Mouse (Mus musculus) bone marrow macrophage, adult 2 months (primary cell): Measurements from ENCODE around the gene Ecm1. TPM values are rescaled to one million over a fixed set of nuclear protein-coding genes. Genes with fewer than 3 reads are reported as not detected.

Experiments used
- H3K27ac ChIP-seq: 2 replicates; pipeline ENCODE4 v1.5.1; 2012; ENCODE audit warnings: low read depth, low read length; ENCODE audit not compliant: insufficient read depth
- H3K4me1 ChIP-seq: 2 replicates; pipeline ENCODE4 v1.6.1; 2012; ENCODE audit warnings: low read length; ENCODE audit not compliant: control insufficient read depth, insufficient read depth
- H3K4me3 ChIP-seq: 2 replicates; pipeline ENCODE4 v1.5.1; 2012; ENCODE audit warnings: mild to moderate bottlenecking, low read length, moderate library complexity; ENCODE audit not compliant: insufficient read depth
- CTCF ChIP-seq: IDR thresholded peaks from 2 replicates; pipeline ENCODE4 v1.5.1; 2012; ENCODE audit warnings: low read depth, mild to moderate bottlenecking, low read length, moderate library complexity
- POLR2A ChIP-seq: IDR thresholded peaks from 2 replicates; pipeline ENCODE4 v1.6.1; 2012; ENCODE audit warnings: mild to moderate bottlenecking, low read depth, low read length, borderline replicate concordance
- polyA plus RNA-seq: library from polyadenylated mRNA; stranded (reverse); fragments of >200 nt; gene quantifications from 2 replicates; pipeline ENCODE4 v1.2.4, GENCODE M21; 2012; ENCODE audit not compliant: missing spikeins, insufficient read depth, insufficient read length

The Ecm1 gene
- polyA plus RNA-seq = 155 and 159 TPM in 2 replicates

DNA sequence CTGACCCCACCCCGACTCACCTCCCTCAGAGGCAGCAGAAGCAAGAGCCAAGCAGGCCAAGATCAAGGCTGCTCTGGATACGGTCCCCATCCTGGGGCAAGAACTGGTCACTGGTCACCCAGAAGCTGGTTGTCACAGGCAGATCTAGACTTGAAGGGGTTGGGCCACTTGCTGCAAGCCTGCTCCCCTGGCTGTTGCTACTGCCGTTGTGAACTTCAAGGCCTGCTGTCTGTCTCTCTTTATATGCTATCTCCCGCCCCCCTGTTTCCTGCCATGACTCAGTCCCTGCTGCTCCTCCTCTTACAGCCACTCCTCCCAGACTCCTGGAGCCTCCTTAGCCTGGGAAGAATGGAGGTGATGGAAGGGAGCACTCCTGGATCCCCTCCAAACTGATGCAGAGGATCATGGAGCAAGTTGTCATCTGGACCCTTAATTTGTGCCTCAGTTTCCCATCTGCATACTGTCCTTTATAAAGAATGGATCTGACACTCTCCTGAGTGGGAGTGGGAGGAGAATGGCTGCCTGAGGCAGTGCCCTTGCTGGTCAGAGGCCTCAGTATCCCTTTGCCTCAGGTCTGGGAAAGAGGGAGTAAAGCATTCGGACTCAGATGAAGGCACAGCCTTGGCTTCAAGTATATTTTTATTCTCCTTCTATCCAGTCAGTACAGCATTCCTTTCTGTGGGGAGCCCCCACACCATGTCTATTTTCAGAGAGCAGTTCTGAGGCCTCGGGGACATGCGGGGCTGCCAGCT, at the start of gene Ecm1:
Ecm1 (minus strand) TSS at position 217 of the 752 bp plus-strand sequence.
- peak within 1 kb of the TSS; percentile 36 for H3K4me3 ChIP-seq
- peak within 1 kb of the TSS; percentile 89 for H3K27ac ChIP-seq
- peaks cover 42% of the 10 kb centered on the region for H3K4me1 ChIP-seq
- TF ChIP-seq CTCF = no peak
- no peak for TF ChIP-seq POLR2A

- Histone ChIP-seq H3K27ac (no peak overlapping the region), H3K4me1 (0 out of 2 replicates have a peak, but pooled peaks cover 3% of the 10 kb centered on the region), H3K4me3 (no peak overlapping the region)
- TF ChIP-seq CTCF (no peak), POLR2A (no peak)
These were observed 46.1 kb upstream of the Ecm1 start for GRCm38 (mm10) chr3:95785501-95785900.

DNA sequence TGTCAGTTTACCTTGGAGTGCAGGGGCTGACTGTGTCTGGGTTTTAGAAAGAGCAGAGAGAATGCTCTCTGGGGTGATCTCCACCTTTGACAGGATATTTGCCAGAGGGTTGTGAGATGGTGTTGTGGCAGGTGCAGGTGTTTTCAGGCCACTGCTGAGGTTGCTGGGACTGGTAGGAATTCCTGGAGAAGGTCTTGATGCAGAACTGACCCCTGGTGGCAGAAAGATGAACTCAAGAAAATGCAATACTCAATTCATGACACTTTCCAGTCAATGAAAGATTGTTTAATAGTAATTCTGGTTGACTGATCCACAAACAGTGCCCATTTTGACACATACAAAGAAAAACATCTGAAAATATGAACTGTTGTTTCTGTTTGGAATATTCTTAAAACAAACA, 32.6 kb upstream of the Ecm1 start:
- H3K27ac ChIP-seq = no peak overlapping the region
- peak; percentile 43; the same call in 1 of the 2 replicates for TF ChIP-seq CTCF
- no peak for TF ChIP-seq POLR2A
- no peaks in the 10 kb centered on the region for H3K4me1 ChIP-seq
- no peak overlapping the region for H3K4me3 ChIP-seq

DNA sequence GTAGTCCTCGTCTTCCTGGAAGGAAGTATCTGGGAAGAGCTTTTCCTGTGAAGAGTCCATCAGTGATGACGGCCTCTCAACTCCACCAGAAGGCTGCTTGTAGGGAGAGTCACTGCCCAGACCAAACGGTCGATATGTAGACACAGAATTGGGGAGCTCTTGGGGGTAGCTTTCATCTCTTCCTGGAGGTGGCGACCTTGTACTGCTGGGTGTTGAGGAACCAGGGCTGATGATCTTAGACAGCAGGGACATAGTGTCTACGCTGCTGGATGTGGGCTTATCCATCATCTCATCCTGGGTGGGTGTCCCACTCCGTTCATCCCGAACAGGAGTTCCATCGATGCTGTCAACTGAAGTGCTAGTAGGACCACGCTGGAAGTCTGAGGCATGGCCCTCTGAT, 26.2 kb upstream of the Ecm1 start:
- no peaks in the 10 kb centered on the region for H3K4me1 ChIP-seq
- H3K27ac ChIP-seq = no peak overlapping the region
- TF ChIP-seq POLR2A (no peak), CTCF (no peak)
- no peak overlapping the region for H3K4me3 ChIP-seq

DNA sequence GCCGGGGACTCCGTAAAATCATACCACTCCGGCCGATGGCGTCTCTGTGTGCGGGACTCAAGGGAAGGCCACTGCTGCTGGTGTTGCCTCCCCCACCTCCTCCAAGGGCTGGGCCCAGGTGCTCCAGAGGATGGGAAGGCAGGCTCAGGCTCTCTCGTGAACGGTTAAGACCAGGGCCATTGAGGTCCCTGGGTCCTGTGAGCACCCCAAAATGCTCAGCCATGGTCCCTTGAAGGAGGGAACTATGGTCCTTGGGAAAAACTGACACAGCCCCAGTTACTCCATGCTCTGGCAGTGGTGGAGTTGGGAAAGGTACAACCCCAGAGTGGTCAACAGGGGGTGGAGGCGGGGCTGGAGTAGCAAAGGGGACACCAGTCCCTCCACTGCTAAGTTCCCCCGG, 24.4 kb upstream of the Ecm1 start:
- TF ChIP-seq POLR2A = no peak
- Histone ChIP-seq H3K4me3 (no peak overlapping the region), H3K4me1 (no peaks in the 10 kb centered on the region), H3K27ac (no peak overlapping the region)

- TF ChIP-seq POLR2A = no peak
- no peak for TF ChIP-seq CTCF
These were observed 23.6 kb upstream of the Ecm1 start for GRCm38 (mm10) chr3:95762961-95763360.

DNA sequence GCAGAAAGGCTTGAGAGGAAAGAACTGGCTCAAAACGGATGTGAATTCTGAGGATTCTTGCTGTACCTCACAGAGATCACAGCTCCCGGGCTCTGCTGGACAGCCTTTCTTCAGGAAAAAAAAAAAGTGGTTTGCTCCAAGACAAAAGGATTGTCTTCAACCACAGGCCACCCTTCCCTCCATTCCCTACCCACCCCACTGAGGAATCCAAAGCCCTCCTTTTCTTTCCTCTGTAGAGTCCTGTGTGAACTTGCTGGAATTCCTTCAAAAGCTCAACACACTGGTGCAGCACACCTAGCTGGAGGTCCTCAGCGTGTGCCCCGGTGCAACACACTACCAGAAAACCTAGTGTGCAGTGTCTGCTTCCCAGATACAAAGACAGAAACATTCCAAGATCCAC, 22.4 kb upstream of the Ecm1 start:
- TF ChIP-seq CTCF = no peak
- no peak for TF ChIP-seq POLR2A
- Histone ChIP-seq H3K27ac (no peak overlapping the region), H3K4me1 (0 out of 2 replicates have a peak, but pooled peaks cover 3% of the 10 kb centered on the region), H3K4me3 (no peak overlapping the region)

More at GRCm38 (mm10) chr3:95762961-95763360, 23.6 kb upstream of the Ecm1 start:
- Histone ChIP-seq H3K27ac (no peak overlapping the region), H3K4me1 (0 out of 2 replicates have a peak, but pooled peaks cover 3% of the 10 kb centered on the region), H3K4me3 (no peak overlapping the region)

GRCm38 (mm10) chr3:95760656-95761055, 21.3 kb upstream of the Ecm1 start:
- no peak for TF ChIP-seq POLR2A
- no peak for TF ChIP-seq CTCF
- Histone ChIP-seq H3K27ac (no peak overlapping the region), H3K4me3 (no peak overlapping the region), H3K4me1 (0 out of 2 replicates have a peak, but pooled peaks cover 3% of the 10 kb centered on the region)

GRCm38 (mm10) chr3:95760106-95760505, 20.7 kb upstream of the Ecm1 start, which contains the start of gene Tars2:
Gene Tars2, minus strand, starts transcription at chr3:95760206.
- H3K4me3 ChIP-seq = no peak within 1 kb of the TSS
- TF ChIP-seq CTCF (no peak), POLR2A (no peak)

More at GRCm38 (mm10) chr3:95760106-95760505, 20.7 kb upstream of the Ecm1 start, which contains the start of gene Tars2:
- no peak within 1 kb of the TSS for H3K27ac ChIP-seq
- H3K4me1 ChIP-seq = 0 out of 2 replicates have a peak, but pooled peaks cover 6% of the 10 kb centered on the region
